Mouse (Mus musculus): ENCODE measurements at regions not wholly inside any gene's neighbourhood (a gene's known extent, or its start where the extent isn't known, plus 50 kb on each side); places are given as distances from the start of the nearest gene placed in this dataset.
A peak's percentile ranks its signal among the peaks of the same experiment; 100 is the strongest.

DNA sequence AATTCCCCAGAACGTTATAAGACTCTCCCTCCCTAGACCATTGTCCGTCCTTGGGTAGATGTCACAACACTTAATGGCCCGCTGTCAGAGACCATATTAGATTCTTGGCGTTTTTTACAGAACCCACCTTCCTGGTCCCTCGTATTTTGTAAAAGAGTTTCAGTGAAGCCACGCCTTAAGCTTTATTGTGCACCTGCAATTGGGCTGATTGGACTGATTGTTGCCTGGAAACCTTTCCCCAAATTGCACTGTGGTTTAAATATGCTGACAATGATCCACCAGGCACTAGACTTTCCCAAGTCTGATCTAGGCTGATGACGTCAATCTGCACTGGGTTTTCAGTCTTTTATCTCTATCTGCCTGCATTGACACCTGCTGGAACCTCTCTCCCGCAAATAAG, 75.6 kb upstream of the Zdhhc17 start:
- TF ChIP-seq CTCF (IDR thresholded peaks at IDR 0.05; ENCODE audit: low read depth, low read length) (no peak), TAL1 (conservative IDR thresholded peaks at IDR 0.05; ENCODE audit: low read depth, low read length) (peak; percentile 44), GATA1 (IDR thresholded peaks at IDR 0.05; ENCODE audit: borderline replicate concordance, low read length) (no peak)
